Mouse (Mus musculus) ES-Bruce4 (cell line): ENCODE results near the gene Oaz3. TPM values are rescaled to one million over a fixed set of nuclear protein-coding genes. Genes with fewer than 3 reads are reported as not detected.

Source experiments
- H3K27ac ChIP-seq: 2 replicates; pipeline ENCODE4 v1.5.1; 2012; ENCODE audit warnings: low read length, inconsistent platforms; ENCODE audit not compliant: insufficient read depth
- H3K27me3 ChIP-seq: 2 replicates; pipeline ENCODE4 v1.6.1; 2012; ENCODE audit warnings: mild to moderate bottlenecking, low read length, inconsistent platforms; ENCODE audit not compliant: control insufficient read depth, poor library complexity, insufficient read depth, severe bottlenecking
- H3K36me3 ChIP-seq: 2 replicates; pipeline ENCODE4 v1.6.1; 2012; ENCODE audit warnings: inconsistent platforms, mild to moderate bottlenecking, low read length, moderate library complexity; ENCODE audit not compliant: control insufficient read depth, poor library complexity, insufficient read depth, severe bottlenecking
- H3K4me1 ChIP-seq: one replicate; pipeline ENCODE4 v1.8.1; 2011; ENCODE audit warnings: low read length; ENCODE audit not compliant: control insufficient read depth, insufficient read depth
- H3K4me3 ChIP-seq: 2 replicates; pipeline ENCODE4 v1.5.1; 2011; ENCODE audit warnings: low read depth, mild to moderate bottlenecking, low read length
- H3K9ac ChIP-seq: 2 replicates; pipeline ENCODE4 v1.6.1; 2012; ENCODE audit warnings: low read depth, mild to moderate bottlenecking, inconsistent platforms; ENCODE audit not compliant: poor library complexity, severe bottlenecking
- H3K9me3 ChIP-seq: replicated peaks from 2 replicates; pipeline ENCODE4 v1.6.1; 2012; ENCODE audit warnings: mild to moderate bottlenecking, low read length, inconsistent platforms; ENCODE audit not compliant: control insufficient read depth, poor library complexity, insufficient read depth, severe bottlenecking
- CTCF ChIP-seq: IDR thresholded peaks from one replicate; pipeline ENCODE4 v1.8.1; 2011; ENCODE audit warnings: low read depth, low read length
- EP300 ChIP-seq: IDR thresholded peaks from 2 replicates; pipeline ENCODE4 v1.6.1; 2011; ENCODE audit warnings: low read depth, low read length; ENCODE audit not compliant: insufficient read depth
- POLR2A ChIP-seq: IDR thresholded peaks from one replicate; pipeline ENCODE4 v1.8.1; 2011; ENCODE audit warnings: low read length; ENCODE audit not compliant: insufficient read depth
- polyA plus RNA-seq: library from polyadenylated mRNA; stranded (reverse); fragments of >200 nt; gene quantifications from 2 replicates; pipeline ENCODE4 v1.2.4, GENCODE M21; 2011; ENCODE audit warnings: low read depth; ENCODE audit not compliant: missing spikeins, insufficient read depth, insufficient read length

Gene Oaz3
- polyA plus RNA-seq, 1 experiment = 0.91 TPM

- Histone ChIP-seq H3K4me1 (no peaks in the 10 kb centered on the region), H3K4me3 (no peak overlapping the region), H3K27ac (no peak overlapping the region), H3K9ac (no peak overlapping the region), H3K36me3 (no peaks in the 10 kb centered on the region), H3K9me3 (no peaks in the 10 kb centered on the region), H3K27me3 (no peaks in the 10 kb centered on the region)
- TF ChIP-seq EP300 = no peak
- no peak for TF ChIP-seq CTCF
- TF ChIP-seq POLR2A = no peak
These were observed 38.2 kb downstream of the Oaz3 start for GRCm38 (mm10) chr3:94405561-94405960.

- Histone ChIP-seq H3K9me3 (no peaks in the 10 kb centered on the region), H3K27ac (no peak overlapping the region), H3K36me3 (no peaks in the 10 kb centered on the region), H3K4me3 (no peak overlapping the region), H3K9ac (no peak overlapping the region), H3K27me3 (no peaks in the 10 kb centered on the region), H3K4me1 (no peaks in the 10 kb centered on the region)
- TF ChIP-seq EP300 = no peak
- no peak for TF ChIP-seq CTCF
- no peak for TF ChIP-seq POLR2A
These were observed 39.2 kb downstream of the Oaz3 start for GRCm38 (mm10) chr3:94404366-94405054.

- H3K27ac ChIP-seq = no peak overlapping the region
- TF ChIP-seq POLR2A (no peak), CTCF (no peak), EP300 (no peak)
- H3K36me3 ChIP-seq = no peaks in the 10 kb centered on the region
- no peaks in the 10 kb centered on the region for H3K4me1 ChIP-seq
- no peaks in the 10 kb centered on the region for H3K9me3 ChIP-seq
- H3K27me3 ChIP-seq = no peaks in the 10 kb centered on the region
- no peak overlapping the region for H3K9ac ChIP-seq
- no peak overlapping the region for H3K4me3 ChIP-seq
These were observed 41.3 kb downstream of the Oaz3 start for GRCm38 (mm10) chr3:94402451-94402850.

GRCm38 (mm10) chr3:94399663-94400310 is 43.9 kb downstream of the Oaz3 start:
- Histone ChIP-seq H3K4me3 (no peak overlapping the region), H3K27me3 (no peaks in the 10 kb centered on the region)
- TF ChIP-seq POLR2A = no peak
- no peak for TF ChIP-seq CTCF
- TF ChIP-seq EP300 = no peak

GRCm38 (mm10) chr3:94398943-94399481 is 44.7 kb downstream of the Oaz3 start:
- no peaks in the 10 kb centered on the region for H3K9me3 ChIP-seq
- H3K27ac ChIP-seq = no peak overlapping the region
- no peak overlapping the region for H3K9ac ChIP-seq
- H3K27me3 ChIP-seq = no peaks in the 10 kb centered on the region
- H3K4me1 ChIP-seq = no peaks in the 10 kb centered on the region
- no peak for TF ChIP-seq POLR2A
- TF ChIP-seq CTCF = no peak
- TF ChIP-seq EP300 = no peak
- no peaks in the 10 kb centered on the region for H3K36me3 ChIP-seq
- H3K4me3 ChIP-seq = no peak overlapping the region

More at GRCm38 (mm10) chr3:94399663-94400310, 43.9 kb downstream of the Oaz3 start:
- no peaks in the 10 kb centered on the region for H3K9me3 ChIP-seq
- no peaks in the 10 kb centered on the region for H3K4me1 ChIP-seq
- no peak overlapping the region for H3K9ac ChIP-seq
- no peak overlapping the region for H3K27ac ChIP-seq
- no peaks in the 10 kb centered on the region for H3K36me3 ChIP-seq

GRCm38 (mm10) chr3:94398217-94398616 is 45.5 kb downstream of the Oaz3 start, which contains the start of gene Lingo4:
TSS of gene Lingo4 (plus strand) at chr3:94398517.
- Histone ChIP-seq H3K27ac (no peak within 1 kb of the TSS), H3K9ac (no peak within 1 kb of the TSS), H3K36me3 (no peaks in the 10 kb centered on the region), H3K9me3 (no peaks in the 10 kb centered on the region), H3K4me3 (no peak within 1 kb of the TSS), H3K27me3 (no peaks in the 10 kb centered on the region), H3K4me1 (no peaks in the 10 kb centered on the region)
- TF ChIP-seq EP300 (no peak), POLR2A (no peak), CTCF (no peak)
